Mouse (Mus musculus) intestine, postnatal 0 days (tissue): ENCODE data around the gene Mtf1. TPM values are rescaled to one million over a fixed set of nuclear protein-coding genes. Genes with fewer than 3 reads are reported as not detected.

Source experiments
- ATAC-seq: fragments of 200-750 bp; cut with Nextera tagmentation; 2 replicates; pipeline ENCODE4 v1.8.0; 2017; ENCODE audit warnings: mild to moderate bottlenecking, moderate TSS enrichment, moderate library complexity
- H3K27ac ChIP-seq: fragments of 300-500 bp; sonication (generic); 2 replicates; pipeline ENCODE4 v1.5.1; 2014; ENCODE audit warnings: mild to moderate bottlenecking, low read depth, low read length, moderate library complexity
- H3K27me3 ChIP-seq: fragments of 300-500 bp; sonication (generic); replicated peaks from 2 replicates; pipeline ENCODE4 v1.6.1; 2014; ENCODE audit warnings: low read length, mixed read lengths; ENCODE audit not compliant: control insufficient read depth, insufficient read depth
- H3K36me3 ChIP-seq: fragments of 300-500 bp; sonication (generic); 2 replicates; pipeline ENCODE4 v1.6.1; 2014; ENCODE audit warnings: mild to moderate bottlenecking, moderate library complexity; ENCODE audit not compliant: control insufficient read depth, insufficient read depth
- H3K4me1 ChIP-seq: fragments of 300-500 bp; sonication (generic); replicated peaks from 2 replicates; pipeline ENCODE4 v1.6.1; 2014; ENCODE audit warnings: antibody characterized with exemption, low read length, mixed read lengths; ENCODE audit not compliant: control insufficient read depth, insufficient read depth
- H3K4me2 ChIP-seq: fragments of 300-500 bp; sonication (generic); replicated peaks from 2 replicates; pipeline ENCODE4 v1.6.1; 2014; ENCODE audit warnings: low read depth, mild to moderate bottlenecking, moderate library complexity
- H3K4me3 ChIP-seq: fragments of 300-500 bp; sonication (generic); 2 replicates; pipeline ENCODE4 v1.5.1; 2014; ENCODE audit warnings: low read depth, low read length
- H3K9ac ChIP-seq: fragments of 300-500 bp; sonication (generic); 2 replicates; pipeline ENCODE4 v1.6.1; 2014; ENCODE audit warnings: mild to moderate bottlenecking, low read depth, low read length
- H3K9me3 ChIP-seq: fragments of 300-500 bp; sonication (generic); 2 replicates; pipeline ENCODE4 v1.6.1; 2016; ENCODE audit warnings: mixed run types; ENCODE audit not compliant: control insufficient read depth
- CTCF ChIP-seq: sonication (generic); IDR thresholded peaks from 2 replicates; pipeline ENCODE4 v1.5.1; 2016; ENCODE audit warnings: low read depth, mild to moderate bottlenecking, control low read depth, antibody characterized with exemption, moderate library complexity
- WGBS: fragments of 180-500 bp; shearing (Covaris S2); extraction: QIAGEN DNeasy Blood & Tissue Kit; methylation state at CpG from one replicate; pipeline ENCODE4 v1.1.7; 2014; 5-methylcytosine and 5-hydroxymethylcytosine counted together
- polyA plus RNA-seq: library from polyadenylated mRNA; unstranded; fragments of >200 nt; fragmentation: Nextera tagmentation; extraction: Ambion mirVana; gene quantifications from 2 replicates; pipeline ENCODE4 v1.2.1, GENCODE M21; 2015

Mtf1 gene
- polyA plus RNA-seq, 1 experiment from 2014 or later = 10.4 TPM

DNA sequence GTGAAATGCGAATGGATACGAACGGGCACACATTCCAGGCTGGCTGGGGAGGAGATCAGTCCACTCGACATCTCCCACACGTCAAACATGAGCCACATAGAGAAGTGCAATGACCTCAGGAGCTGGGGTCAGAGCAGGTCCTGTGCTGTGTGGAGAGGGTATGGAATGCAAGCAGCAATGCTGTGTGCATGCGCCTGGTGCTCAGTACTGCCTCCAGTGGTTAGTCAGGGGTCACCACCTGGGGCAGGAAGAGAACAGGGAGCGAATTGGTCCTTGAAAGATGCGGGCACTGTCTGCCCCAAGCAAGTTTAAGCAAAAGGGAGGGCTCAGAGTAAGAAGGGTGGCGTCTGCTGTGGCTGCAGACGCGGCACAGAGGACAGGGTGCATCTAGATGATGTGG is 41.6 kb downstream of the Mtf1 start:
- Histone ChIP-seq H3K36me3 (peaks cover 38% of the 10 kb centered on the region), H3K4me1 (no peaks in the 10 kb centered on the region), H3K27ac (no peak overlapping the region), H3K4me2 (no peak overlapping the region), H3K9ac (no peak overlapping the region), H3K4me3 (no peak overlapping the region), H3K9me3 (no peaks in the 10 kb centered on the region), H3K27me3 (no peaks in the 10 kb centered on the region)
- ATAC-seq = peak; percentile 58; the same call in 1 of the 2 replicates
- 59% methylated on average over 11 of the region's 11 CpGs for WGBS
- TF ChIP-seq CTCF = peak; percentile 94

DNA sequence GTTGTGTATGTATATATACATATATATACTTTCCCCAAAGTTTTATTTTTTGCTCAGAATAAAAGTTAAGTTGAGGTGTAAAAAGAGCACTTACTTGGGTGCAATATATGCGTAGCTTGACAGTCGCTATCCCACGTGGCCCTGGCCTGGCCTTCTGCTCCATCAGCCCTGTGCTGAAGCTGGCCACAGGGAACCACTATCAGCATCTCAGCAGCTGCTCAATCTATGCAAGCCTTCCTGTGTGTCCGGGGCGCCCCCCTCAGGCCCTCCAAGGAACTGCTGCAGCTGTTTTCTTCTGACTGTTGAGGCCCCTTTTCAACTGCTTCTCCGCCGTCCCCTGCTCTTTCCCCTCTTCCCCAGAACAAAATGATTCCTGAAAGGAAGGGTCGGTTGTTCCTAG is 45.7 kb downstream of the Mtf1 start:
- H3K27ac ChIP-seq = no peak overlapping the region
- no peaks in the 10 kb centered on the region for H3K9me3 ChIP-seq
- no peak for ATAC-seq
- 11% methylated on average over 8 of the region's 8 CpGs for WGBS
- TF ChIP-seq CTCF = peak; percentile 95
- H3K36me3 ChIP-seq = peaks cover 20% of the 10 kb centered on the region; the same call in 1 of the 2 replicates
- no peak overlapping the region for H3K4me3 ChIP-seq
- H3K9ac ChIP-seq = no peak overlapping the region; the same call in 1 of the 2 replicates
- no peak overlapping the region for H3K4me2 ChIP-seq
- H3K27me3 ChIP-seq = no peaks in the 10 kb centered on the region
- H3K4me1 ChIP-seq = no peaks in the 10 kb centered on the region; the same call in none of the 2 replicates

DNA sequence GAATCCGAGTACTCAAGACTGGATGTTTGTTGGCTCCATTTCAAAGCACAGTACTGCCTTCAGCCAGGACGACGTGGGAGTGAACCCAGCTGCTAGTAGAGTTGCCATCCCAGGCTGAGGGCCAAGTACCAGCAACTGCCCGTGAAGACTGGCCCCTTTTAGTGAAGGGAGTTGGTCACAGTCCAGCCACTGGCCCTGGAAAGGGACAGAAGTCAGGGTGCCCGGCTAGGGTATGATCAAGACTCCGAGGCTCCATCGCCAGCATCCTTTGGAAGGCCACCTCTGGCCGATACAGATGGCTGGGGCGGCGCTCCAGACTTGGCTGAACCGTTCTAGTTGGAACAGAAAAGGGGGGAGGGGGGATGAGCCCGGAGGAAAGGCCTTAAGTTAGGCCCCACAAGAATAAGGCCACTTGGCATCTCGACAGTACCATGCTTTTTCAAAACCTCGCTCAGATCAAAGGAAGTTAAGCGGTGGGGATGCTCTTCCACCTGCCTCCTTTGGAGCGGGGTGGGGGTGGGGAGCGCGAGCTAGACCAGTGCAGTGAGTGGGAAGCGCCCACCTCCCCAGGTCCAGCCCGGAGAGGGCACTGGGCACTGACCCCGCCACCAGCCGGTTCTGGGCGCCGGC is 47.8 kb downstream of the Mtf1 start:
- 4% methylated on average over 23 of the region's 24 CpGs for WGBS
- Histone ChIP-seq H3K4me2 (peak overlapping the region; percentile 96), H3K9ac (peak overlapping the region; percentile 94), H3K27ac (peak overlapping the region; percentile 96), H3K36me3 (peaks cover 24% of the 10 kb centered on the region; the same call in 1 of the 2 replicates), H3K27me3 (no peaks in the 10 kb centered on the region), H3K4me3 (peak overlapping the region; percentile 93), H3K9me3 (no peaks in the 10 kb centered on the region), H3K4me1 (no peaks in the 10 kb centered on the region; the same call in none of the 2 replicates)
- ATAC-seq = no peak
- no peak for TF ChIP-seq CTCF

DNA sequence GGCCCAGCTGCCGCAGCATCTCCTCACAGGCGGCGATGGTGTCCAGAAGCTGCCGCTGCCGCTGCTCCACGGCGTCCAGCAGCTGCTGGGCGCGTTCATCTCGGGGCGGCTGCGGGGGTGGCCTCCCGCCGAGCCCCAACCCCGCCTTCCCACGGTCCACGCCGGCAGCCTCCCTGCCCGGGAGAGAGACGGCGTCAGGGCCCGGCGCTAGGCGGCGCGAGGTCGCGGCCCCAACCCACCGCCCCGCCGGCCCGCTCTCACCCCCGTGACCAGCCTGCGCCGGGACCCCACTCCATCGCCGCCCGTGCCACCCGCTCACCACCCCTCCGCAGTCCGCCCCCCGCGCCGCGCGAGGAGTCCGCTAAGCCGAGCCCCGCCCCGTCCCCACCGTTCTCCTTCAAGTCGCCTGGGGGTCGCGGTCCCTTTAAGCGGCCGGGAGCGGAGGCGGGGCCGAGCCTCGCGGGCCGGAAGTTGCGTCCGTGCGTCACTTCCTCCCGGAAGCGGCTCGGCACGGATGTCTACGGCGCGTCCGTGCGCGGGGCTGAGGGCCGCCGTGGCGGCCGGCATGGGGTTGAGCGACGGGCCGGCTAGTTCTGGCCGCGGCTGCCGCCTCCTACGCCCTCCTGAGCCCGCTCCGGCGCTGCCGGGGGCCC is 48.5 kb downstream of the Mtf1 start, which contains the start of gene Yrdc:
Yrdc (plus strand) TSS at position 419 of the 653 bp plus-strand sequence.
- peak; percentile 96 for ATAC-seq
- under 1% methylated on average over 62 of the region's 90 CpGs for WGBS
- peak within 1 kb of the TSS; percentile 93 for H3K4me3 ChIP-seq
- H3K9ac ChIP-seq = peak within 1 kb of the TSS; percentile 94
- H3K4me2 ChIP-seq = peak within 1 kb of the TSS; percentile 96
- no peaks in the 10 kb centered on the region; the same call in none of the 2 replicates for H3K4me1 ChIP-seq
- H3K27ac ChIP-seq = peak within 1 kb of the TSS; percentile 96
- H3K27me3 ChIP-seq = no peaks in the 10 kb centered on the region
- peak; percentile 58 for TF ChIP-seq CTCF
- H3K9me3 ChIP-seq = no peaks in the 10 kb centered on the region
- H3K36me3 ChIP-seq = peaks cover 22% of the 10 kb centered on the region

DNA sequence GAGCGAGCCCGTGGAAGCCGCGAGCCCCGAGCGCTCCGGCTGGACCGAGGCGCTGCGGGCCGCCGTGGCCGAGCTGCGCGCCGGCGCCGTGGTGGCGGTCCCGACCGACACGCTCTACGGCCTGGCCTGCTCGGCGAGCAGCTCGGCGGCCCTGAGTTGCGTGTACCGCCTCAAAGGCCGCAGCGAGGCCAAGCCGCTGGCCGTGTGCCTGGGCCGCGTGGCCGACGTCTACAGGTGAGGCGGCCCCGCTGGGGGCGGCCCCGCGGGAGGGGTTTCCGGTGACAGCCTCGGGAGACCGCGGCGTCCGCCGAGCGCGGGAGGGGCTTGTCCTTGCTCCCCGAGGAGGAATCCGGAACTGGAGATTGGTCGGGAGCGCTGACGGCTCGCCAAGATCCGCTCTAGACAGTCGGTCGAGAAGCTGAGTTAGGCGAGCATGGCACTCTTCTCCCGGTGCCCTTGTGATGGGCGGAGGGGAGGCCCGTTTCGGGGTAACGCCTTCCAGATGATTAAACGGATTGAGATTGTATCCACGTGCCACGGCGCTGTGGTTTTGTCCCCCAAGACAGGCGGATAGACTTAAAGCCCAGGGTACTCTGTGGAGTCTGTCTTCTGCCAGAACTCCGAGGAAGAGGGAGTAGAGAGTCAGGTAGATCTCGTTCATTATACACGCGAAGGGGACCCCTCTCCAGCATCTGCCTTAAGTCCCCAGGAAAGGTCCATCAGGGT is 49.2 kb downstream of the Mtf1 start, which contains the start of gene 1110065P20Rik:
1110065P20Rik (minus strand) TSS at position 264 of the 726 bp plus-strand sequence.
- WGBS = under 1% methylated on average over 75 of the region's 75 CpGs
- no peaks in the 10 kb centered on the region for H3K9me3 ChIP-seq

DNA sequence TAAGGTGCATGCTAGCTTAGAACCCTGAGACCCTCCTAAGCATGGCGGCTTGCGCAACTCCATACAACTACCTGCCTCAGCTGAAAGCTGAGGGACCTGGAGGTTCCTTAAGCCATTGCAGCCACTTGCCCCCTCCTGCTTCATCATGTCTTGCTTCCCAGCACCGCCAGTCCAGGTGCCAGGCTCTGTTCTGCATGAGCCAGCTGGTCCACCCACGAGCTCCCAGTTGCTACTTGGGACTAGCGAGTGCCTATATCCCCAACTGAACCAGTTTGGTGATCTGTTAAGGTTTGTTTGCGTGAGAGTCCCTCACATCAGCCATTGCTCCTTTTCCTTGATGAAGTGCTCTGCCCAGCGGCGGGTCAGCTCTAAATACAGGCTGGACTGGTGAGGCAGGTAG is 54.4 kb downstream of the Mtf1 start:
- no peak for TF ChIP-seq CTCF
- Histone ChIP-seq H3K9me3 (no peaks in the 10 kb centered on the region), H3K36me3 (peaks cover 29% of the 10 kb centered on the region), H3K4me3 (no peak overlapping the region), H3K27ac (no peak overlapping the region), H3K27me3 (peaks cover 6% of the 10 kb centered on the region), H3K9ac (no peak overlapping the region), H3K4me2 (no peak overlapping the region), H3K4me1 (no peaks in the 10 kb centered on the region; the same call in 1 of the 2 replicates)
- no peak for ATAC-seq
- WGBS = 92% methylated on average over 8 of the region's 8 CpGs

More for the DNA sequence above, 49.2 kb downstream of the Mtf1 start, which contains the start of gene 1110065P20Rik:
- peak within 1 kb of the TSS; percentile 94 for H3K9ac ChIP-seq
- no peak for TF ChIP-seq CTCF
- peak; percentile 73 for ATAC-seq
- no peaks in the 10 kb centered on the region; the same call in none of the 2 replicates for H3K4me1 ChIP-seq
- peak within 1 kb of the TSS; percentile 93 for H3K4me3 ChIP-seq
- peak within 1 kb of the TSS; percentile 96 for H3K27ac ChIP-seq
- peak within 1 kb of the TSS; percentile 96 for H3K4me2 ChIP-seq
- peaks cover 26% of the 10 kb centered on the region for H3K36me3 ChIP-seq
- H3K27me3 ChIP-seq = no peaks in the 10 kb centered on the region
